Mouse (Mus musculus) adrenal gland, postnatal 14 days (tissue): ENCODE data around the gene Ecel1. TPM values are rescaled to one million over a fixed set of nuclear protein-coding genes. Genes with fewer than 3 reads are reported as not detected.

ENCODE experiments used
- DNase-seq: peaks from one replicate; pipeline ENCODE4 v3.0.0; 2021; ENCODE audit warnings: mixed read lengths
- long read RNA-seq, 2 experiments: library from polyadenylated mRNA; stranded (forward); transcript quantifications; one replicate each; pipeline ENCODE4 v2.0.0; 2021
- total RNA-seq: library from RNA; stranded (reverse); gene quantifications from 2 replicates; pipeline ENCODE4 v1.2.3, GENCODE M21; 2021

Ecel1 gene
- total RNA-seq = 0.70 and 2.6 TPM in 2 replicates
- long read RNA-seq, experiment 1, partial matches to known transcripts = 0 of 3 reads
- long read RNA-seq, experiment 1, other reads (novel, unspliced or antisense) = 1 of 3 reads
- long read RNA-seq, experiment 2, partial matches to known transcripts = 1 of 4 reads
- long read RNA-seq, experiment 2, other reads (novel, unspliced or antisense) = 0 of 4 reads

DNA sequence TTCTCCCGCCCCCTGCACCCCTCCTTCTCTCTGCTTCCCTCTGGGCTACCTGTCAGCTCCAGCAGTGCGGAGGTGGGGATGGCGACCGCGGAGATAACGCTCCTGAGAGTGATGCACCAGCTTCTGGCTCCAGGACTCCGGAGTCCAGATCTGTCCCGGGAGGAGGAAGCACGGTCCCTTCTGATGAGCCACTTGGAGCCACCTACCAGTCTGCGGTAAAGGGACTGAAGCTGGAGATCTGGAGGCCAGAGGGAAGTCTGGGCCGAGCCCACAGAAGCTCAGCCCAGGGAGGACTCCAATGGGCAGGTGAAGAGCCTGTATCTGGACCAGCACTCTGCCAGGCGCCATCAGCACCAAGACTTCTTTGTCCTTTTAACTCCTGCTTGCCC is at the start of gene Ecel1:
Gene Ecel1, minus strand, starts transcription at position 323 of the 389 bp plus-strand sequence.
- no peak for DNase-seq

DNA sequence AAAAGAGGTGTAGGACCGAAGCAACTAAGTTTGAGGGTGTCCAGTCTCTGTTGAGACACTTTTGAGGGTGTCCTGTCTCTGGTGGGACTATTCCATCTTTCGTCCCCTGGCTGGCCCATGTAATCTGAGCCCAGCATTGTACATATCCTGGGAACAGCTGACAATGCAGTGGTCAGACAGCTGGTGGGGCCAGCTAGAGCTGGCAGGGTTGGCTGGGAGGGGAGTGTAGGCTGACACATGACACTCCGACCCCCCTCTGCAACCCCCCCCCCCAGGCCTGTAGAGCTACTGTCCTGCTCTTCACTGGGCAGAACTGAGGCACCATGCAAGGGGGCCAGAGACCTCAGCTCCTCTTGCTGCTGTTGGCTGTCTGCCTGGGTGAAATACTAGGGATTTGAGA is 49.2 kb upstream of the Ecel1 start:
- no peak for DNase-seq

DNA sequence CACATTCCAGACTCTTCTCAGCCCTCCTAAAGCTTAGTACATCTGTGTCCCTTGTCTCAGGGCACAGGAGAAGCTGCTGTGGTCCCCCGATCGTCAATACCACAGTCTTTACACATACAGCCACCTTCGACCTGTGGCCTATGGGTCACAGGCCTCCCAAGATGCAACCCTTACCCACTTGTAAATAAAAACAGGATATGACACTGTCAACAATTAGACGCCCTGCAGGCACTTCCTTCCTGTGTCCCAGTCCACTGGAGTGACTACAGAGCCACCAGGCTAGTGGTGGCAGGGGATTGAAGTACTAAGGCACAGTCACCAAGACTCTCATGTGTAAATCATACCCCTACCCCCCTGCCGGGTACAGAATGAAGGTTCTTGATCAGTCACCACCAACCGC is 48.7 kb upstream of the Ecel1 start:
- DNase-seq = peak; percentile 55

DNA sequence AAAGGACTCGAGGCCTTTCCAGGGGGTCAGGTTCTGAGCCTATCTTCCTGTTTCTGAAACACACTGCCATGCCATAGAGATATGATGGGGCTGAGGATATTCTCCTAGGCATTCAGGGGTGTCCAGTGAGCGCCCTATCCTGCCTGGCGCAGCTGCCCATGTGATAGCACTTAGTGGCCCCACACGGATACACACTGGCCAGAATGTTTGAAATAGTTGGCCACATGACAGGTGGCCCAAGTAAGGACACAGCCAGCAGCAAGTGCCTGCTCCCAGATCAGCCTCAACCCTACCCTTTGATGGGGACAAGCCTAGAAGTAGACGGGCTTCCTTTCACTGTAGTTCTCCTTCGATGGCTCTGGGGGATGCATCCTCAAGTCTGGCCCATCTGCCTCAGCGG is 48.1 kb upstream of the Ecel1 start, which contains the start of gene Chrng:
Gene Chrng, plus strand, starts transcription at position 193 of the 400 bp plus-strand sequence.
- DNase-seq = no peak

DNA sequence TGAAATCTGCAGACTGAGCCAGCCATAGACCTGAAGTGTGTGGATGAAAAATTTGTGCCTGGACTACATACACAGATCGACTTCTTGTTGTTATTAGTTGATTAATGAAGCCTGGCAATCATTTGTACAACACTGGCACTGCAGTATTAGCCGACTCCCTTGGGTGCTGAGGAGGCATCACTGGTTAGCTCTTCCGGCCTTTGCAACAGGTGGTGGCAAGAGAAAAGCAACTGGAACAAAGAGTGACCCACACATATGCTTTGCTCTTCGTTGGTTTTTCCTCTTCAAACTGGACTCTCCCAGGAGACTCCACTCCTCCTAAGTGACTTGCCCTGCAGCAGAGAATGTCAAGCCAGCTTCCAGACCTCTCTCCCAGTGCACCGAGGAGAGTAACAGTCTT is 47.5 kb upstream of the Ecel1 start:
- no peak for DNase-seq

DNA sequence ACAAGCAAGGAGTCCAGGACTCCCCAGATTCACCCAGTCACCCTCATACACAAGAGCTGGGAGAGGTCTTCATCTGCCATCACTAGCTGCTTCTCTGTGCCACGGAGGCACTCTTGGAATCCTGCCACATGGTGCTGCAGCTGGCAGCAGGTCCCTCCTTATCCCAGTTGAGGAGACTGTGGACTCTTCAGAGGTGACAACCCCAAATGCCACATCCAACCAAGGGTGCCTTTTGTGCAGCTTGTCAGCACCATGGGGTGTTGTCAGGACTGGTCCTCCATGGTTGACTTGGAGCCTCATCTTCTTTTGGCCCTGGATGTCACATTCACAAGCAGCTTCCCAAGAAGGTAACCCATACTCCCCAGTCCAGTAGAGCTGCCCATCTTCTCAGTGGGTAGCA is 45.5 kb upstream of the Ecel1 start:
- DNase-seq = no peak

DNA sequence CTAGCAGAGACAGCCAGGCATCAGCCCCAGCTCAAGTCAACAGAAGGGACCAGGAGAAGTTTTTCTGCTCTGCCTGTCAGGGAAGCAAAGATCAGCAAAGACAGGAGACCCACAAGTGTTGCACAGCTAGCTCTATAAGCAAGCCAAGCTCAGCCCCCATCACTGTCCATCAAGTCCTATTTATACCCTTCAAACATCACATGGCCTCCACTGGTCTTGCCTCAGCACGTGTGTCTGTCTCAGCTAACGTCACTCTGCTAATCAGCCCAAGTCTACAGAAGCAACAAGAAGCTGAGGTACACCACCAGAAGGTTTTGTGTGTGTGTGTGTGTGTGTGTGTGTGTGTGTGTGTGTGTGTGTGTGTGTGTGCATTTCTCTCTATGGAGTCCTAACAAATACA is 44.5 kb upstream of the Ecel1 start:
- DNase-seq = no peak

DNA sequence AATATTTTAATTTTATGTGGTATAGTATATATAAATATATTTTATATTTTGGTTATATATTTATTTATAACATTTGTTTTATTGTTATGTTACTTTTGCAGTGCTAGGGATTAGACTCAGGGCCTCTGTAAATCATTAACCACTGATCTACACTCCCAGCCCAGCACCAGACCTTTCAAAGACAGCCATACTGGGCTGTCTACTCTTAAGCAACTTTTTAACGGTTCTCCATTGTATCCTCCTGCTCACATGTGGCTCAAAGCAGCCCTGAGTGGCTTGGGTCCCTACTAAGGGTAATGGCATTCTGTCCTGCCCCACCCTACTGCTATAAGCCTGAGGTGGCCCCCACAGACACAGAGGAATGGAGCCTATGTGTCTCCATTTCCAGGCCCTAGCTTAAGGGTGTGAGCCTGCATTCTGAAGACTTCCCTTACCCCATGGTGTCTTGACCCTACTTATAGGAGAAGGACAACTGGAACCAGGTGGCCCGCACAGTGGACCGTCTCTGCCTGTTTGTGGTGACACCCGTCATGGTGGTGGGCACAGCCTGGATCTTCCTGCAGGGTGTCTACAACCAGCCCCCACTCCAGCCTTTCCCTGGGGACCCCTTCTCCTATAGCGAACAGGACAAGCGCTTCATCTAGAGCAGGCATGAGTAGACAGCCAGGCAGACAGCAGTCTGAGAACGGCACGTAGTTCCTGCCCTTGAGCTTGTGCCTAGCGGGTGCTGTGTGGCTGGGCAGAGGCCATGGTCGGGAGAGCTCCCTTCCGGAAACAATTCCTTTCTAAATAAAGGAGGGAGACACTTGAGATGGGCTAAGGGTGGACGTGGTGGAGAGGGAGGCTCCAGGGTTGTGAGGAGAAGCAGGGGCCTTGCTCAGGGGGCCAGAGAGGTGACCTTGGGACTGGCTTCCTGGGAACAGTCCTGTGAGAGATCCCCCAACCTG is 42.1 kb upstream of the Ecel1 start:
- no peak for DNase-seq

DNA sequence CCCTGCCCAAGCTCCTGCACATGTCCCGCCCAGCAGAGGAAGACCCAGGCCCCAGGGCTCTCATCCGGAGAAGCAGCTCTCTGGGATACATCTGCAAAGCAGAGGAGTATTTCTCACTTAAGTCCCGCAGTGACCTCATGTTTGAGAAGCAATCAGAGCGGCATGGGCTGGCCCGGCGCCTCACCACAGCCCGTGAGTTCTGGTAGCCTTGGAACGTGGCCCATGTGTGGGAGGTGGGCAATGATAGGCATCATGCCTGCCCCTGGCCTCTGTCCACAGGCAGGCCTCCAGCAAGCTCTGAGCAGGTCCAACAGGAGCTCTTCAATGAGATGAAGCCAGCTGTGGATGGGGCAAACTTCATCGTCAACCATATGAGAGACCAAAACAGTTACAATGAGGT is 41.0 kb upstream of the Ecel1 start:
- DNase-seq = no peak

DNA sequence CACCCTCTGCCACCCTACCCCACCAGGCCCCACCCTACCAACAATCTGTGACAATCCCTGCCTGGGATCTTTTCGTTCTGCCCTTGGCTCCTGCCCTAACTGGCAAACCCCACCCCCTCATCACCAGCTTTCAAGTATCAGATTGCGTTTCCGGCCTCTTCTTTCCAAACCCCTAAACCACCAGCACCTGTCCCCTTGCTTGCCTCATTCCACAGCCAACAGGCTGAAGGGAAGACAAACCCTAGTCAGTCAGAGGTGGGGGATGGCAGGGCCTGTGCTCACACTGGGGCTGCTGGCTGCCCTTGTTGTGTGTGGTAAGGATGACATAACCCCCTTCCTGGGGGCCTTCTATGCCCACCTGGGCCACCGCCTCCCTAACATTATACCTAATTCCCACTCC is 34.1 kb upstream of the Ecel1 start, which contains the start of gene Chrnd:
Gene Chrnd, plus strand, starts transcription at position 179 of the 400 bp plus-strand sequence.
- DNase-seq = no peak

DNA sequence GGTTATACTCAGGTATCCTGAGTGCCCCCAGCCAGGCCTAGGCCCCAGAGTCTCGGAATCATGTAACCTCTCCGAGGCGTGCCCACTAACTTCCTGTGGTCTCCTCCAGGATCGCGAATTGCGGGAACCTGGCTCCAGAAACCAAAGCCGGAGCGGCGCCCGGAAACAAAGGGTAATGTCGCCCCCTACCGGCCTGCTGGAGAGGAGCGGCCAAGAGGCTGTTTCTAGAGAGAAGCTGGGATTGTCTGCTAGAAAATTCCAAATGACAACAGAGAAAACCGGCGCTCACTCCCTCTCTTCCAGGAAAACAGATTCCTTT is 30.7 kb upstream of the Ecel1 start:
- DNase-seq = peak; percentile 87

DNA sequence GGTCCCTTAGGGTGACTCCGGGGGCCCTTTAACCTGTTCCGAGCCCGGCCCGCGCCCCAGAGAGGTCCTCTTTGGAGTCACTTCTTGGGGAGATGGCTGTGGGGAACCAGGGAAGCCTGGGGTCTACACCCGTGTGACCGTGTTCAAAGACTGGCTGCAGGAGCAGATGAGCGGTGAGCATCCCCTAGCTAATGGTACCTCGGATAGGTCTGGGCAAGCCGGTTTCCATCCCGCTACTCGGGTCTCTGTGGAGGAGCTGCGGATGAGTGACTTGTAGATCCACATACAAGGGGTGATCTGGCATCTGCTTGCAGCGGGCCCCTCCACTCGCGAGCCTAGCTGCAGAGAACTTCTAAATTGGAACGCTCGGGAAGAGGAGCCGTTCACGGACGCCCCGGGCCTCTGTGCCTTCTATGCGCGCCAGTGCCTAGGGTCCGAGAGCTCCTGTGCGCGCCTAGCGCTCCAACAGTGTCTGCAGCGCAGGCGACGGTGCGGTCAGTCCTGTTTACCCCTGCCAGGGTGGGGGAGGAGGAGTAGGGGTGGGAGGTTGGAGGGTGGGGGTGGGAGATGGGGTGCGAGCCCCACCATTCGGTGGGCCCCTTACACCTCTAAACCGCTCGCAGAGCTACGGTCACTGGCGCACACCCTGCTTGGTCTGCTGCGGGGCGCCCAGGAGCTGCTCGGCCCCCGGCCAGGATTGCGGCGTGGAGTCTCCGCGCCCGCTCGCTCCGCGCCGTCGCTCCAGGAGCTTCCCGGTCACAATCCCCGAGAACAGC is 30.1 kb upstream of the Ecel1 start:
- DNase-seq = no peak

DNA sequence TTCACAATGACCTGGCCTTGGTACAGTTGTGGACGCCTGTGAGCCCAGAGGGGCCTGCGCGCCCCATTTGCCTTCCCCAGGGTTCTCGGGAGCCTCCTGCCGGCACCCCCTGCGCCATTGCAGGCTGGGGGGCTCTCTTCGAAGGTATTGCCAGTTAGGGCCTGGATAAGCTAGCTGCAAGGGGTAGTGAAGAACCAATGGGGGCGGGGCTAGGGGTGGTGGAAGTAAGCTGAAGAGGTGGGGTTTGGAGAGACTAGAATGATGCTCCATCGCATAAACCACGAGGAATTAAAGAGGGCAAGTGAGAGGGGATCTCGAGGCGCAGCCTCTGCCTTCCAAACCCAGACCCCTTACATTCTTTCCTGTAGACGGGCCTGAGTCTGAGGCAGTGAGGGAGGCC is 29.2 kb upstream of the Ecel1 start:
- no peak for DNase-seq

DNA sequence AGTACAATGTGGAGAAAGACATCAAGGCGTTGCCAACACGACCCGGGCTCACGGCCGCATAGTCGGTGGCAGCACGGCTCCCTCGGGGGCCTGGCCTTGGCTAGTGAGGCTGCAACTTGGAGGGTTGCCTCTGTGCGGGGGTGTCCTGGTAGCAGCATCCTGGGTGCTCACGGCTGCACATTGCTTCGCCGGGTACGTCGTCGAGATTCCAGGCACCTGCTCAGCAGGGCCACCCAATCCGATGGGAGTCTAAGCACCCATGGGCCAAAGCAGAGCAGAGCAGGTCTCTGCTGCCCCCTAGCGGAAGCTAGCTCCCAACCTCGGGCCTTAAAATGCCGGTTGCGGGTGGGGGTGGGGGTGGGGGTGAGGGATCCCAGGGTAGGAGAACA is 28.4 kb upstream of the Ecel1 start:
- peak; percentile 89 for DNase-seq

DNA sequence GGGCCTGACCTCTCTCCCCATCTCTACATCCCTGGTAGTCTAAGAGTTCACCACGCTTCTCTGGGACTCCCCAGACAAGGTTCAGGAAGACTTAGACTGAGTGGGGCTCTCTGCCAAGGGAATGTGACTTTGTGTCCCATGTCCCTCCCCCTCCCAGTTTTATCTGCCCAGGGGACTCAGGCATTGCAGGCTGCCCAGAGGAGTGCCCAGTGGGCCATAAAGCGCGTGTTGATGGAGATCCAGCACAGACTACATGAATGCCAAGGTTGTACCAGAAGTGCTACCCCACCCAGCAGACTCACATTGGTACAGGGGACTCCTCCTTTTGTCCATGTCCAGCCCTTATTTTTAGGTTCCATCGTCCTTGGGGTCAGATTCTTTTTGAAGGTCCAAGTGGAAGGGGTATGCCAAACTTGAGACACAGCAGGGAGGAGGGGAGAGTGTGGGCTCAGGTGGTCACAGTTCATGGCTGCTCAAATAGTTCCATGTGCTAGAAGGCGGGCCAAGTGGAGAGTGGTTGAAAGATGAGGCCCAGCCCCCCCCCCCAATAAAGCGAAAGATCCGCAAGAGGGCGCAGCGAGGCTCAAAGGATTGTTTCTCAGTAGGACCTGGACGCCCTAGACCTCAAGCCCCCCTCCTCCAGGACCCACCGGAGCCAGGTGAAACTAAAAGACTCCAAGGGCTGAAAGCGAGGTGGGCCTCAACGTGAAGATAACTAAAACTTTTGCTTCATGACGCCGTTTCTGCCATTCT is 27.9 kb upstream of the Ecel1 start:
- peak; percentile 68 for DNase-seq

DNA sequence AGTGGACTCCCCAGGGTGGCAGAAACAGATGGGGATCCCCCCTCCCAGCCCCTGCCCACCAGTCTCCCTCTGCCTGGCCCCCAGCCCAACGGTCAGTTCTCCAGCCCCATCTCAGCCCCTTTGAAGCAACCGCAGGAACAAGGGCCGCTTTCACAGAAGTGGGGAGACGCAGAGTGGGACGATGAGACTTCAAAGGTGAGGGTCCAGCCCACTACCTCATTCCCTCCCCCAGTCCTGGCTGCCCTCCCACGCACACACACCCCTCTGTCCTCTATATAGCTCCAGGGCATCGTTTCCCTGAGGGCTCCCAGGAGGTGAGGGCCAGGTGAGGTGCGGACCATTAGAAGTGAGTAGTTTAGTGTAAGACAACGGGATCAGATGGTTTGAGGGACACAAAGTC is 26.7 kb upstream of the Ecel1 start, which contains the start of gene Prss56:
Gene Prss56, plus strand, starts transcription at position 301 of the 400 bp plus-strand sequence.
- no peak for DNase-seq

DNA sequence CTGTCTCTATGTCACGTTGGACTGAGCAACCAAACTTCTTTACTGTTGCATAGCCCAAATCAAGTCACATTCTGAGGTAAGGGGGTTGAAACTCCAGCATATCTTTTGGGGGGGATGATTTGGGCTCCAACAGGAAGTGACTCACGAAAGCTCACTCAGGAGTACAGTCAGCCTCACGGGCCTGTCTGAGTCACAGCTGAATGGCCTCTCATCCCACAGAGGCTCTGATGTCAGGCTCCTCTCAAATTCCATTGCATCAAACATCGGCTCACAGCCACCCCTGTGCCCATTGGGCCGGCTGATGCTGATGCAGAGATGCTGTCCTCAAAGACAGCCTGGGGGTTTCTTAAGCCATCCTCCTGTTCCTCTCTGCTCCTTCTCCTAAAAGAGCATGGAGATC is 24.6 kb upstream of the Ecel1 start:
- peak; percentile 67 for DNase-seq

DNA sequence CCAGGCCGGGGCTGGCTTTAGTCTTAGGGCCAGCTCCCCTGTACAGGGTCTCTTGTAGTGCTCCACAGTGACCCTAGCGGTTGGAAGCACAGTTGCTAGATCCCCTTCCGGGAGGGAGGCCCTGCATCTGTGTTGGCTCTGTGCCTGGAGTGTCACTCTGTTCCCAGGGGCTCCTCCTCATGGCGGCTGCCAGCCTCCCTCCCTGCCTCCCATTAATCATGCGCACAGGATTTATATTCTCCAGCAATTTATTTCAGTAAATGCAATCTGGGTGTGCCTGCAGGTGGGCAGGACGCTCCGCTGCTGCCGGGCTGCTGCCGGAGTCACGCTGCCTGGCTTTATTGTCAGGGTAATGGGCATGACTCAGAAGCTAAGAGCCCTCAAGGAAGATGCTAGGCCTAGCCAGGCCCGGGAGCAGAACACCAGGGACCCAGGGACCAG is 19.6 kb upstream of the Ecel1 start:
- DNase-seq = peak; percentile 76

DNA sequence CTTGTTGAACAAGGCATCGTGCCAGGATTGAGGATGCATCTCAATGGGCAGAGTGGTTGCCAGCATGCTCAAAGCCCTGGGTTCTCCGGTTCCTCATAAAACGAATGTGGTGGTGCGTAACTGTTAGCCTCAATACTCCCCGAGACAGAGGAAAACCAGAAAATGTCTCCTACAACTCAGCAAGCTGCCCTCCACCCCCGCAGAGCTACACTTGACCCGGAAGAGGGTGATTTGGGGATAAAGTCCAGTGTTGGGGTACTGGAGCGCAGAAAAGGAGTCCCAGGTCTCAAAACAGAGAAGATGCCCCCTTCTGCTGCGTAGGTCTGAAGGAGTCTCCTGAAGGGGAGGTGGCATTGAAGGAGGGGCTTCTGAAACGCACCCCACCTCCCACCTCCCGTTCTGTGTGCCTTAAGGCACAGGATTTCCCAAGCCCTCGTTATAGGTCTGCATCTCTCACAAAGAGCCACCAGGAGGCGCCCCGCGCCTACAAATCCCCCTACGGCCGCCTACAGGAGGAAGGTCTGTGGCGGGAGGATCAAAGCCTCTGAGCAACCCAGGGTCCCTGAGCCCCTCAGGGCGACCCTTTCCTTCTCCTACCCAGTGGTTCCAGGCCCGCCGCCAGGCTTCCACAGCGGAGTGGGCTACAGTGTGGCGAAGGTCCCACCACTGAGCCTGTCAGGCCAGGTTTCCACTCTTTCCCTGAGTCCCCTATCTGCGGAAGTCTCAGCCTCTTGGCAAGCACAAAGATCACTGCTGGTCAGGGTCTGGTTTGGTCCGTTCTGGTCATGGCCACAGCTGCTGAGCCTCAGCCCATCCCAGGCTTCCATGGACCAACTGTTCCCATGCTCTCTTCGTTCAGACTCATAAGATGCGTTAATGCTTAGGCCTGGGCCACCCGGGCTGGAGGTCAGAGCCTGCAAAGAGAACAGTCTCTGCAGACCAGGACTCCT is 18.0 kb upstream of the Ecel1 start:
- DNase-seq = peak; percentile 83

DNA sequence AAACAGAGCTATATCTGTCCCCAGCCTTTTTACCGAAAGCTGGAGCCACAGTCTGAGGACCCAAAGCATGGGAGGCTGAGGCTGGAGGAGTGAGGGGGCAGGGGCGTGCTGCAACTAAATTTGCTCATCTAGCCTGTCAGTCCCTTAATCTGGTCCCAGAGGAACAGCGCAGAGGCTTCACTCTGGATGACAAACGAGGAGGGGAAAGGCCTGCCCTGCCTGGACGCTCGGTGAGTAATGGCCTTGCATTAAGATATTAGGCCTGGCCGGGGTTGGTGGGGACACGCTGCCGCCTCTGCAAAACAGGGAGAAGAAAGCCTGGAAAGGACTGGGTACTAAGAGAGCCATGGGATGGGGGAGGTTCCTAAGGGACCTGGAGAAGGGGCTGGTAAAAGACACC is 16.0 kb upstream of the Ecel1 start:
- peak; percentile 58 for DNase-seq

DNA sequence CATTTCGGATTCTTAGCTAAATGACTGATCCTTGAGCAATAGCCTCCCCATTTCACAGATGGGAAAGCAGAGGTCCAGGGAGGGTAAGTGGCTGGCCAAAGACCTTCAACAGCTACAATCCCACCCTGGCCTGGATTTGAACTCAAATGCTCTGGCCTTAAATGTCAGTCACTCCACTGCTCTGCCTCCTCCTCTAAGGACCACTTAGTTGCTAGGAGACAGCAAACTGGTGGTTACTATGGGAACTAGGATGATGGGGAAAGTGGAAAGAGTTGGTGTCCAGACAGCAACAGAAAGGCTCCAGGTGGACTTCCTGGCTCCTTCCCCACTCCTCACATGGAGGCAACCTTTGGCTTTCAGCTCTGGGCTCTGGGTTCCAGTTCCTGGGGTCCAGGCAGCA is 15.0 kb upstream of the Ecel1 start:
- no peak for DNase-seq
